Mouse (Mus musculus): Measurements from ENCODE around the gene Dock4. TPM values are rescaled to one million over a fixed set of nuclear protein-coding genes. Genes with fewer than 3 reads are reported as not detected.

Dock4 gene
- polyA plus RNA-seq, 1 experiment from 2014 or later = 25.1 TPM

DNA sequence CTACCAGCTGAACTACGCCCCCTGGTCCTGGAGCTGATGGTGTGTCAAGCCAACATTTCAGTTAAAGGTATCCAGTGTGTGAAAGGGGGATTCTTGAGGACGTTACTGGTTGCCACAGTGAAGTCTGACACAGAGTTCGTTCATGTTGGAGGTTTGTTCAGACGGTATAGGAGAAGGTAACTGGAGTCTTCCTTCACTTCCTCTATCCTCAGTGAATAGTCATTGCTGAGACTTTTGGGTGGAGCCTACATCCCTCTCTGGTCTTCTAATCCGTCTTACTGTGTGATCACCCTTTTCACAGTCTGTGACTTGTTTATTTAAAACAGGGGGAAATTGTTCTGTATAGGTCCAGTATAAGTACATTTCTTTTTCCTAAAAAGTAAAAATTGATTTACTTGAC is 23.3 kb downstream of the Dock4 start:
- Histone ChIP-seq H3K9me3 (no peaks in the 10 kb centered on the region), H3K4me1 (replicated peaks) (peaks cover 53% of the 10 kb centered on the region), H3K27ac (no peak overlapping the region), H3K27me3 (ENCODE audit: insufficient read depth, poor library complexity, severe bottlenecking) (no peaks in the 10 kb centered on the region), H3K36me3 (no peaks in the 10 kb centered on the region), H3K4me3 (no peak overlapping the region)
- 79% methylated on average over 5 of the region's 5 CpGs for WGBS
- DNase-seq (ENCODE audit: low spot score) = no peak

DNA sequence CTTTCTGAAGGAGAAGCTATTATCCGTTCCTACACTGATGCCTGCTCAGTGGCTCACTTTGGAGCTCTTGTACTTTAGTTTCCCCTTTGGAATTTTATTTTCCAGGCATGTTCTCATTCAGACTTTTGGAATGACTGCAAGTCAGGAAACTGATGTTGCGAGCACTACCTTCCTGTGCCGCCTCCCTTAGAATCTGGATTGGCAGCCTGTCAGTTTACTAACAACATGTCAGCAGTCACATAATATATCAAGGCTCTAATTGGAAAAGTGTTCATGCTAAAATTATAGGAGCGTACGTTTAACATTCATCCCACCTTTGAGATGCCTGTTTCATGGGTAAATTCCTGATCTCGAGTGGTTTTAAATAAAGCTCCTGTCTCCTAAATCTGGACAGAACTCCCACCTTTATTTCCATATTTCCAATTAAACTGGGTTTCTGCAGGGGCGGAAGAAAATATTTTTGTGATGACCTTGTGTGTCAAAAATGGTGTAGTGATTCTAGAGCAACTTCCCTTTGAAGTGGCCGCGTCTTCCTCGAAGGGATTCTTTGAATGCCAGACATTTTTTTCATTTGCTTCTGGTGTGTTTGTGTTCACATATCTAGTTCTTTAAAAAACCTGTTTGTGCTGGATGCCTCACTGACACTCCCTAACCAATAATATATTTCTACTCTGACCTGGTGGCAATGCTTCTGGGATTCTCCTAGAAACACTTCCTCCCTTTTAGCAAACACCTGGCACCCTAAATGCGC is 26.1 kb downstream of the Dock4 start:
- Histone ChIP-seq H3K36me3 (no peaks in the 10 kb centered on the region), H3K27ac (no peak overlapping the region), H3K4me1 (replicated peaks) (peaks cover 36% of the 10 kb centered on the region), H3K9me3 (no peaks in the 10 kb centered on the region), H3K27me3 (ENCODE audit: insufficient read depth, poor library complexity, severe bottlenecking) (no peaks in the 10 kb centered on the region), H3K4me3 (no peak overlapping the region)
- no peak for DNase-seq (ENCODE audit: low spot score)
- WGBS = 65% methylated on average over 11 of the region's 11 CpGs

DNA sequence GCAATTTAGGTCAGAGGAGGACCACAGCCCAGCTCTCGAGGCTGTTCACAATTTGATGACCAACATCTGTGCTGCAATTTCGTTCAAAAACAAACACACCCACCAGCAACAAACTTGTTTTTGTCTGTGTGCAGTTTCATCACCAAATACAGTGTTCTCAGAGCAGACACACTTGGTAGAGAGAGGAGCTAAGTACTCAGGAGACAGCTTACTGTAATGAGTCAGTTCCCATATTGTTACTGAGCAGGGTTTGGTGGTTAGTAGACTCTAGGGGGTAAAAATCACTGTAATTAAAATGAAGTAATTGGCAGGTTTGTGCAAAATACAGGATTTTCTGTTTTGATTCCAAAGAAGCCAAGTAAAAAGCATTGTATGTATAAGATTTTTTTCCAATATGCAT is 28.0 kb downstream of the Dock4 start:
- Histone ChIP-seq H3K36me3 (no peaks in the 10 kb centered on the region), H3K4me1 (replicated peaks) (peaks cover 44% of the 10 kb centered on the region), H3K27ac (peak overlapping the region; percentile 12; the same call in 1 of the 2 replicates), H3K27me3 (ENCODE audit: insufficient read depth, poor library complexity, severe bottlenecking) (no peaks in the 10 kb centered on the region), H3K9me3 (no peaks in the 10 kb centered on the region), H3K4me3 (no peak overlapping the region)
- DNase-seq (ENCODE audit: low spot score) = no peak
- 61% methylated on average over 2 of the region's 2 CpGs for WGBS

DNA sequence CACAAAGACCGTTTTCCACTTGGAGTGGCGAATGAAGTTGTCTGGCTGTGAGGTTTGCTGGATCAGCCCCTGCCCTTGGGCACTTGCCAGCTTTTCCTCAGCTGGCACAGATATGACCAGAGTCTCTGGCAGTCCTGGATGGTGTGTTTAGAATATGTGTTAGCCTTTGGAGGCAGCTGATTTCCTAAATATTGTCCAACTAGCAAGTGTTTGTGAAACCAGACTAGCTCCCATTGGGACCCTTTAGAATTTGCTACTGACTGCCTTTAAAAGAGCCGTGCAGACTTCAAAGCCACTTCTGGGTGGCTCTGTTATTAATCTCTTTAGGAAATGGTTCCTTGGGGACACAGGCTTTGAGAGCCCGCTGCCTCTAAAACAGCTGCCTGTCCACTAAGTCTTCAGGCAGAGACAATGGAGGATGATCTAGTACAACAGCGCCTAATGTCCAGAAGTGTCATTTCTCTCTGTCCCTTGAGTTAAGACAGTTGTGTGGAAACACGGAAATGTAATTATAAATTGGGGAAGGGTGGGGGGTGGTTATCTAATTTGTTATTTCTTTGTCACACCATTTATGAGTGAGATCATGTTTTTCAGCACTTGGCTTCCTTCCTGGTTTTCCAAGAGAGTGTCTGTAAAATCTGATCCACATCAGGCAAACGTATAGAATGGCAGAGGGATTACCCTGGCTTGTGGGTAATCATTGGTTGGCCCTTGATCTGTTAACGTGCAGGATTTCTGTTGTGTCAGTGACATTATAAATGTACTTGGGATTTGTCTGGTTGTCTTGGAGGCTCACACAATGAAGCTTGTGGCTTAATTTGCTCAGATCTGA is 32.1 kb downstream of the Dock4 start:
- DNase-seq (ENCODE audit: low spot score) = no peak
- 58% methylated on average over 8 of the region's 8 CpGs for WGBS
- H3K4me1 ChIP-seq (replicated peaks) = peaks cover 35% of the 10 kb centered on the region
- no peak overlapping the region for H3K27ac ChIP-seq
- no peaks in the 10 kb centered on the region for H3K9me3 ChIP-seq
- no peaks in the 10 kb centered on the region for H3K27me3 ChIP-seq (ENCODE audit: insufficient read depth, poor library complexity, severe bottlenecking)
- H3K36me3 ChIP-seq = no peaks in the 10 kb centered on the region
- H3K4me3 ChIP-seq = no peak overlapping the region

DNA sequence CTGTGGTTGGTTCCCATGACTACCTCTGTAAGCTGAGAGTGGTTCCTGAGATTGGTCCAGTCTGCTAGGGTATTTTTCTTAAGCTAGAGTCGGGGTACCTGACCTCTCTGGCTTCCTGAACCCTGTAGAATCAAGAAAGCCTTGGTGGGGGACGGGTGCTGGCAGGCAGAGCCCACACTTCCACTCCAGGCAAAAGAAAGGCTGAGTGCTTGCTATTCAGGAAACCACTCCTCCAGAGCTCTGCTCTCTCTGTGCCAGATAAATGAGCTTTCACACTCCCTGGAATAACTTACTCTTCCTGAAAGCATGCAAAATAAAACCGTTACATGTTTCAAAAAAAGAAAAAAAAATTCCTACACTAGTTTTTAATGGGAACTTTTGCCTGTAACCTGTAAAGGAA is 38.5 kb downstream of the Dock4 start:
- WGBS = 29% methylated on average over 3 of the region's 3 CpGs
- DNase-seq (ENCODE audit: low spot score) = no peak

DNA sequence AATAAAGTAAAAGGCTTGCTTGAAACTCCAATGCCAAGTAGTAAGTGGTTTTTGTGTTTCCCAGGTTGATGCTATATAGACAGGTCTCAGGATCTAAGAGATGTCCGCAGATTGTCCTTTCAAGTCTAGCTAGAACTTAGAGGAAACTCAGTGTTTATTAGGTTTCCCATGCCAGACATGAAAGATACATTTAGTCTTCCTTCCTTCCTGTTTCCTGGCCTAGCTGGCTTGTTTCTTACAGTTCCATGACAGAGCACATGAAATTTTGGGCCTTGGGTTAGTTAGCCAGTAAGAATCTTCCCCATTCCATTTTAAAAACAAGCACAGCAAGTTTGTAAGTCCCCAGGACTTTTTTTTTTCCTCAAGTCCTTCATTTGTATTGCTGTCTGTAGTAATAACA is 39.5 kb downstream of the Dock4 start:
- Histone ChIP-seq H3K36me3 (no peaks in the 10 kb centered on the region), H3K27ac (no peak overlapping the region), H3K4me3 (no peak overlapping the region), H3K27me3 (ENCODE audit: insufficient read depth, poor library complexity, severe bottlenecking) (no peaks in the 10 kb centered on the region), H3K4me1 (replicated peaks) (peaks cover 36% of the 10 kb centered on the region), H3K9me3 (no peaks in the 10 kb centered on the region)
- DNase-seq (ENCODE audit: low spot score) = no peak
- 92% methylated on average over 1 of the region's 1 CpGs for WGBS

More for the DNA sequence above, 38.5 kb downstream of the Dock4 start:
- H3K4me1 ChIP-seq (replicated peaks) = peaks cover 38% of the 10 kb centered on the region
- H3K36me3 ChIP-seq = no peaks in the 10 kb centered on the region
- H3K27ac ChIP-seq = no peak overlapping the region
- H3K9me3 ChIP-seq = no peaks in the 10 kb centered on the region
- no peak overlapping the region for H3K4me3 ChIP-seq
- H3K27me3 ChIP-seq (ENCODE audit: insufficient read depth, poor library complexity, severe bottlenecking) = no peaks in the 10 kb centered on the region

DNA sequence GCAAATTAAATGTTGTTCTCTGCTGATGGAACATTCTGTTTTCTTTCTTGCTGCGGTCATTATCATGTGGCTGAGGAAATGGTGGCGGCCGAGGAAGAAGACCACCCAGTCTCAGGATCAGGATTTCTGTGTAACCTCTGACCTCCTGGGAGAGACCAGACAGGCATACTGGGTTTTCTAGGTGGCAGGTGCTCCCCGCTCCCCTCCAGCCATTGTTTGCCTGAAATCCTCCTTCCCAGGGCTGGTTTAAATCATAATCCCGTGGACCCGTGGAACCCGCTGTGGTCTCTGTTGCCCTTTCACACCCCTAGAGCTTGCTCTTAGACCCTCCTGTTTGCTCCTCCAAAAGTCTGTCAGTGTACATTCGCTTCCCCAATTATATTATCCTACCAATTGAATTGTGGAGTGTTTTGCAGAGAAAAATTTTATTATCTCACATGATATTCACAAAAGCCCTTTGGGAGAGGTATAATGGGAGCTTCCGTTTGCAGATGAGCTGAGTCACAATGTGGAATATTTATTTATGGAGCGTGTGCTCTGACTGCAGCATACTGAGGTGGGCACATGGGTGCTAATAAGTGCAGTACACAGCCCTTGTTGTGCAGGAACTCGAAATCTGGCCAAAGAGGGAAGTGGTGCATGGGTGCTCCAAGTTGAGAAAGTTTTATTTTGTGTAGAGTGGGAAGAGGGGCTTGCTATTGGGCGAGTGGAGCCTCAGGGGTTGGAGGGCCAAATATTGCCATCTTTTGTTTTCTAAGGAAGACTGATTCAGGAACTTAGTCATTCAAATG is 40.5 kb downstream of the Dock4 start:
- WGBS = 60% methylated on average over 12 of the region's 12 CpGs

GRCm38 (mm10) chr12:40496387-40496786 is 50.6 kb downstream of the Dock4 start:
- H3K27me3 ChIP-seq (ENCODE audit: insufficient read depth, poor library complexity, severe bottlenecking) = no peaks in the 10 kb centered on the region
- no peak overlapping the region for H3K4me3 ChIP-seq
- DNase-seq (ENCODE audit: low spot score) = no peak
- no peaks in the 10 kb centered on the region for H3K36me3 ChIP-seq
- H3K9me3 ChIP-seq = no peaks in the 10 kb centered on the region
- 80% methylated on average over 11 of the region's 11 CpGs for WGBS
- H3K27ac ChIP-seq = no peak overlapping the region
- peaks cover 19% of the 10 kb centered on the region for H3K4me1 ChIP-seq (replicated peaks)

More for the DNA sequence above, 40.5 kb downstream of the Dock4 start:
- Histone ChIP-seq H3K4me3 (no peak overlapping the region), H3K9me3 (no peaks in the 10 kb centered on the region), H3K27me3 (ENCODE audit: insufficient read depth, poor library complexity, severe bottlenecking) (no peaks in the 10 kb centered on the region), H3K4me1 (replicated peaks) (peaks cover 34% of the 10 kb centered on the region), H3K27ac (no peak overlapping the region), H3K36me3 (no peaks in the 10 kb centered on the region)
- DNase-seq (ENCODE audit: low spot score) = no peak

- WGBS = 77% methylated on average over 5 of the region's 5 CpGs
- no peaks in the 10 kb centered on the region for H3K27me3 ChIP-seq (ENCODE audit: insufficient read depth, poor library complexity, severe bottlenecking)
- H3K9me3 ChIP-seq = no peaks in the 10 kb centered on the region
- no peak for DNase-seq (ENCODE audit: low spot score)
- H3K4me1 ChIP-seq (replicated peaks) = peaks cover 20% of the 10 kb centered on the region
- H3K27ac ChIP-seq = no peak overlapping the region
- no peak overlapping the region for H3K4me3 ChIP-seq
- no peaks in the 10 kb centered on the region for H3K36me3 ChIP-seq
Observed at GRCm38 (mm10) chr12:40497806-40498205, 52.1 kb downstream of the Dock4 start.

GRCm38 (mm10) chr12:40498250-40498671 is 52.5 kb downstream of the Dock4 start:
- no peak for DNase-seq (ENCODE audit: low spot score)
- no peaks in the 10 kb centered on the region for H3K9me3 ChIP-seq
- H3K27me3 ChIP-seq (ENCODE audit: insufficient read depth, poor library complexity, severe bottlenecking) = no peaks in the 10 kb centered on the region
- no peak overlapping the region for H3K4me3 ChIP-seq
- H3K27ac ChIP-seq = no peak overlapping the region
- H3K4me1 ChIP-seq (replicated peaks) = peaks cover 20% of the 10 kb centered on the region
- H3K36me3 ChIP-seq = no peaks in the 10 kb centered on the region
- 77% methylated on average over 7 of the region's 7 CpGs for WGBS

DNA sequence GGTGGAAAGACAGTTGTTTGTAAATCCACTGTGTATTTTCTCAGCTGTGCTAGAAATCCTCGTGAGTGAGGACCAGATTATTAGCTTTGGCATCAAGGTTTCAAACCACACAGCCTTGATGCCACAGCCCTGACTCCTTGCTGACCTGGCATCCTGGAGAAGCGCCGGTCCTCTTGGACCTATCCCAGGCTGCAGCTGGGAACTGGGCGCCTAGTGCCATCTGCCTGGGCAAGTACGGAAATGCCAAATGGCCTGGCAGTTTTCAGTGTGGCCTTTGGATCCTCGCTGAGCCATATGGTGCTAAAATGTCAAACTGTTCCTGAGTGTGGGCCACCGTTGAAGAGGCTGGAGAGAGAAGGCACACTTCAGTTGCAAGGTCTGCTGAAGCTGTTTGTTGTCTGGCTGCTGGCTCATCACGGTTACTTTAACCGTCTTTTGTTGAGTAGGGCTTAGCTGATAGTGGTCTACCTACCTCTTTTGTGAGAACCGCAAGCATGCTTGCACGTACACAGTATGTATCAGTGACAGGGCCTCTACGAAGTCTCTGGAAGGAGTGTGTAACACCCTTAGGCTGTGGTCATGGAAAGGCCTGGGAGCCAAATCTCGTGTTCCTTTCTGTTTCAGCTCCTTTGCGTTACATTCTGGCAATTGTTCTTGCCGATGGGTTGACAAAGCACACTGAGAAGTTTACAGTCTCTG is 53.3 kb downstream of the Dock4 start:
- Histone ChIP-seq H3K27me3 (ENCODE audit: insufficient read depth, poor library complexity, severe bottlenecking) (no peaks in the 10 kb centered on the region), H3K9me3 (no peaks in the 10 kb centered on the region), H3K4me1 (replicated peaks) (peaks cover 20% of the 10 kb centered on the region), H3K4me3 (no peak overlapping the region), H3K27ac (no peak overlapping the region), H3K36me3 (no peaks in the 10 kb centered on the region)
- WGBS = 69% methylated on average over 15 of the region's 15 CpGs
- no peak for DNase-seq (ENCODE audit: low spot score)

- Histone ChIP-seq H3K27me3 (ENCODE audit: insufficient read depth, poor library complexity, severe bottlenecking) (no peaks in the 10 kb centered on the region), H3K27ac (no peak overlapping the region), H3K4me3 (no peak overlapping the region), H3K36me3 (no peaks in the 10 kb centered on the region), H3K4me1 (replicated peaks) (peaks cover 20% of the 10 kb centered on the region), H3K9me3 (no peaks in the 10 kb centered on the region)
- DNase-seq (ENCODE audit: low spot score) = peak; percentile 32
- WGBS = 62% methylated on average over 5 of the region's 5 CpGs
Observed at GRCm38 (mm10) chr12:40499627-40500329, 54.0 kb downstream of the Dock4 start.

Measured in hindbrain, embryonic 10.5 days (tissue).